Mouse (Mus musculus) E14TG2a.4 (cell line): Measurements from ENCODE around the gene Hcar1.

Experiments used
- CTCF ChIP-seq: conservative IDR thresholded peaks from 2 replicates; pipeline ENCODE4 v1.5.1; 2014; ENCODE audit warnings: low read length
- NANOG ChIP-seq: IDR thresholded peaks from 2 replicates; pipeline ENCODE4 v1.6.1; 2014; ENCODE audit warnings: borderline replicate concordance, low read length, mixed read lengths
- POU5F1 ChIP-seq: IDR thresholded peaks from 2 replicates; pipeline ENCODE4 v1.6.1; 2014; ENCODE audit warnings: low read length, borderline replicate concordance

- TF ChIP-seq CTCF (no peak), POU5F1 (no peak), NANOG (no peak)
Observed at GRCm38 (mm10) chr5:123832309-123832708, 47.5 kb downstream of the Hcar1 start.
